Mouse (Mus musculus) liver, embryonic 16.5 days (tissue): Measurements from ENCODE around the gene 9330161L09Rik. TPM values are rescaled to one million over a fixed set of nuclear protein-coding genes. Genes with fewer than 3 reads are reported as not detected.
"Not testable (repeated sequence)": the region's sequence is repeated elsewhere in the genome, so short reads cannot be mapped to it uniquely, and the experiment has no call there.

Experiments used
- ATAC-seq: fragments of 200-750 bp; cut with Nextera tagmentation; 2 replicates; pipeline ENCODE4 v1.8.0; 2017; ENCODE audit warnings: low read depth, mild to moderate bottlenecking, moderate number of reproducible peaks, moderate library complexity
- H3K27ac ChIP-seq: fragments of 300-500 bp; sonication (generic); 2 replicates; pipeline ENCODE4 v1.5.1; 2014; ENCODE audit warnings: mild to moderate bottlenecking, low read length
- H3K27me3 ChIP-seq: fragments of 300-500 bp; sonication (generic); 2 replicates; pipeline ENCODE4 v1.6.1; 2014; ENCODE audit warnings: low read depth, low read length, mixed read lengths; ENCODE audit not compliant: control insufficient read depth, insufficient read depth
- H3K36me3 ChIP-seq: fragments of 300-500 bp; sonication (generic); 2 replicates; pipeline ENCODE4 v1.6.1; 2014; ENCODE audit warnings: mild to moderate bottlenecking; ENCODE audit not compliant: control insufficient read depth, insufficient read depth
- H3K4me1 ChIP-seq: fragments of 300-500 bp; sonication (generic); 2 replicates; pipeline ENCODE4 v1.6.1; 2014; ENCODE audit warnings: low read depth, low read length, mixed read lengths; ENCODE audit not compliant: control insufficient read depth
- H3K4me2 ChIP-seq: fragments of 300-500 bp; sonication (generic); 2 replicates; pipeline ENCODE4 v1.6.1; 2014; ENCODE audit warnings: low read depth, low read length, mixed read lengths
- H3K4me3 ChIP-seq: fragments of 300-500 bp; sonication (generic); 2 replicates; pipeline ENCODE4 v1.5.1; 2014; ENCODE audit warnings: low read depth, mild to moderate bottlenecking, low read length
- H3K9ac ChIP-seq: fragments of 300-500 bp; sonication (generic); 2 replicates; pipeline ENCODE4 v1.6.1; 2014; ENCODE audit warnings: low read depth, low read length
- H3K9me3 ChIP-seq: fragments of 300-500 bp; sonication (generic); replicated peaks from 2 replicates; pipeline ENCODE4 v1.6.1; 2016; ENCODE audit warnings: low read length; ENCODE audit not compliant: control insufficient read depth
- WGBS: fragments of 180-500 bp; shearing (Covaris S2); extraction: QIAGEN DNeasy Blood & Tissue Kit; methylation state at CpG from one replicate; pipeline ENCODE4 v1.1.7; 2014; ENCODE audit not compliant: insufficient replicate concordance; 5-methylcytosine and 5-hydroxymethylcytosine counted together
- polyA plus RNA-seq: library from polyadenylated mRNA; unstranded; fragments of >200 nt; fragmentation: Nextera tagmentation; extraction: Ambion mirVana; gene quantifications from 2 replicates; pipeline ENCODE4 v1.2.1, GENCODE M21; 2015

The 9330161L09Rik gene
- 0.11 TPM in 1 of 2 replicates, not detected in the other for polyA plus RNA-seq

DNA sequence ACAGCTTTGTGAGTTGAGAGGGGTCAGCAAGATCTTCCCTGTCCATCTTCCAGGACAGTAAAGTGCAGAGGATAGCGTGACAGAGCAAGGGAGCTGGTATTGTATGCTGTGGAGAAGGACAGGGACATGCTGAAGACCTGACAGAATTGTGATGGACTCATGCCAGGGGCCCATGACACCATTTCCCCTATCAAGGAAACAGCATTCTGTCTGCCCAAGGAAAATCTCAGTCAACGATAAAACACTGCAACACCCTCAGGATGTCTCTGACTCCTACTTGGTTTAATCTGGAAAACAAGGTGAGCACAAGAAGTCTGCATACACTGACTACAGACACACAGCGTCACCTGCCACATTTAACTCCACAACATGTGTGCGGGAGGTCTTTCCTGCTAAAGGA is at the start of gene 9330161L09Rik:
TSS of gene 9330161L09Rik (minus strand) at position 101 of the 400 bp plus-strand sequence.
- Histone ChIP-seq H3K27ac (no peak within 1 kb of the TSS), H3K4me2 (no peak within 1 kb of the TSS), H3K9ac (no peak within 1 kb of the TSS), H3K27me3 (no peaks in the 10 kb centered on the region), H3K36me3 (peaks cover 73% of the 10 kb centered on the region), H3K4me1 (no peaks in the 10 kb centered on the region), H3K4me3 (no peak within 1 kb of the TSS), H3K9me3 (no peaks in the 10 kb centered on the region)
- no peak for ATAC-seq
- 90% methylated on average over 4 of the region's 4 CpGs for WGBS

DNA sequence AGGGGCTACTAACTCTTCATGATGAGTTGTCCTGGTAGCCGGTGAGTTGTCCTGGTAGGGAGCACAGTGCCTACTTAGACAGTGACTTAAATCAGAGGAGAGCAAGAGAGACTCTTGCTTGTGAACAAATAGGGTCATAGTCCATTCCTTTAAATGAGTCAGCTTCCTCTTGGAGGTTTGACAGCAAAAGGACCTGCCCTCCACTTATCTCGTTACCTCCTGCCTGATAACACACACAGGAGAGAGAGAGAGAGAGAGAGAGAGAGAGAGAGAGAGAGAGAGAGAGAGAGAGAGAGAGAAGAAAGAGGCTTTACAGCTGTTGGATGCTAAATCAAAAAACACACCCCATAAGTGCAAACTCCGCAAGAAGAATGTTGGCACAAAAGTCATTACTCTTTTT is 49.5 kb upstream of the 9330161L09Rik start, which contains the start of gene Ifi27l2b:
TSS of gene Ifi27l2b (minus strand) at position 84 of the 400 bp plus-strand sequence.
- no peaks in the 10 kb centered on the region for H3K4me1 ChIP-seq
- no peaks in the 10 kb centered on the region for H3K36me3 ChIP-seq
- no peaks in the 10 kb centered on the region for H3K27me3 ChIP-seq
- no peaks in the 10 kb centered on the region for H3K9me3 ChIP-seq
- no peak within 1 kb of the TSS for H3K4me3 ChIP-seq
- H3K9ac ChIP-seq: no peak within 1 kb of the TSS
- no peak within 1 kb of the TSS for H3K4me2 ChIP-seq
- 39% methylated on average over 3 of the region's 3 CpGs for WGBS
- no peak within 1 kb of the TSS for H3K27ac ChIP-seq
- ATAC-seq: no peak

- not testable (repeated sequence) for H3K27me3 ChIP-seq, H3K4me1 ChIP-seq, H3K9ac ChIP-seq, H3K4me3 ChIP-seq, H3K9me3 ChIP-seq, ATAC-seq, H3K4me2 ChIP-seq, H3K27ac ChIP-seq, H3K36me3 ChIP-seq
- WGBS: no CpG with 5 or more reads among the region's 1 CpGs
Observed at GRCm38 (mm10) chr12:103456727-103457126, 49.1 kb upstream of the 9330161L09Rik start.

GRCm38 (mm10) chr12:103453361-103453760 is 45.7 kb upstream of the 9330161L09Rik start:
- Histone ChIP-seq H3K36me3 (no peaks in the 10 kb centered on the region), H3K9me3 (no peaks in the 10 kb centered on the region), H3K27me3 (no peaks in the 10 kb centered on the region), H3K4me3 (no peak overlapping the region), H3K9ac (no peak overlapping the region), H3K27ac (no peak overlapping the region), H3K4me1 (no peaks in the 10 kb centered on the region), H3K4me2 (no peak overlapping the region)
- no peak for ATAC-seq

DNA sequence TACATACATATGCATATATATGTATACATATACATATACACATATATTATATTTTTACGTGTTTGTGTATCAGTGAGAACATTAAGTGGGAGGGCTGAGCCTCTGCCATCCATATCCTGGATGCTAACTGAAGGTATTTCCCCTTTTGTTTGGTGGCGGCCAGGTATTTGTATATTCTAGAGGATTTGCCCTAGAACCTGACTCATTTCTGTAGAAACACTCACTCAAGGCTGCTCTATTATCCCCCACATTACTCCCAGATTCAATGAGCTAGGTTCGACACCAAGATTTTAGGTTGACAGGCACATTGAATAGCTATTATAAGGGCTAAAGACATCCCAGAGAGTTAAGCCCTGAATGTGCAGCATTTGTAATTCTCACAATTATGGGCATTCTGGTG is 37.4 kb upstream of the 9330161L09Rik start:
- no peak overlapping the region for H3K9ac ChIP-seq
- no peaks in the 10 kb centered on the region for H3K9me3 ChIP-seq
- no peak overlapping the region for H3K4me3 ChIP-seq
- H3K4me2 ChIP-seq: no peak overlapping the region
- no peaks in the 10 kb centered on the region for H3K36me3 ChIP-seq
- H3K27ac ChIP-seq: no peak overlapping the region
- 64% methylated on average over 3 of the region's 3 CpGs for WGBS
- H3K4me1 ChIP-seq: no peaks in the 10 kb centered on the region
- ATAC-seq: no peak
- no peaks in the 10 kb centered on the region for H3K27me3 ChIP-seq

DNA sequence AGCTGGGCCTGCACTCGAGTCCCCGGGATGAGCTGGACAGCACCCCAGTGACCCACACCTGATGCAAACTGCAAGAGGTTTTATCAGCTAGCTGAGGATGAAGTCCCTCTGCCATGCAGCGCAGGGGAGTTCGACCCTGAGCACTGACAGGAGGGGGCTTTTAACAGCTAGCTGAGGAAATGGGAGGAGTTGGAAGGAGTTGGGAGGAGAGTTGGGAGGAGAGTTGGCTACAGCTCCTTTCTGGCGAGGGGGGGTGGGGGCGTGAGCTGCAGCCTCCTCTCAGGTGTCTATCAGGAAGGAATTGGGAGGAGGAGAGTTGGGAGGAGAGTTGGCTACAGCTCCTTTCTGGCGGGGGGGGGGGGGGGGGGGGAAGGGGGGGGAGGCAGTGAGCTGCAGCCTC is 36.6 kb upstream of the 9330161L09Rik start:
- not testable (repeated sequence) for H3K4me3 ChIP-seq, H3K27me3 ChIP-seq, H3K9me3 ChIP-seq, H3K27ac ChIP-seq, H3K4me2 ChIP-seq, H3K9ac ChIP-seq, ATAC-seq, H3K36me3 ChIP-seq, H3K4me1 ChIP-seq
- WGBS: 34% methylated on average over 6 of the region's 7 CpGs

DNA sequence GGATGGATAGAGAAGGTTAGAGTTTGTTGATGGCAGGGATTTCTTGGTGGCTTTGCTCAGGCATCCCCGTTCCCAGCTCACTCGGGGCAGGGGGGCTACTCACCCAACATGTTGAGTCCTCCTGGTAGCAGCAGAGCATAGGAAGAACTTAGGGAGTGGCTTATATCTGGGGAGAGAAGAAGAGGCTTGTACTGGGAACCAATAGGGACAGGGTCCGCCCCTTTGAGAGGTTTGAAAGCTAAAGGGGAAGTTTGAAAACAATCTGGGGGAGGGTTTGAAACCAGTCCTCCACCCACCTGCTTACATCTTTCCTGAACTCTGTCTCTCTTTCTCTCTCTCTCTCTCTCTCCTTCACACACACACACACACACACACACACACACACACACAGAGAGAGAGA is 35.9 kb upstream of the 9330161L09Rik start, which contains the start of gene Ifi27l2a:
TSS of gene Ifi27l2a (minus strand) at position 157 of the 400 bp plus-strand sequence.
- Histone ChIP-seq H3K4me1 (no peaks in the 10 kb centered on the region), H3K36me3 (no peaks in the 10 kb centered on the region), H3K9me3 (no peaks in the 10 kb centered on the region), H3K27ac (no peak within 1 kb of the TSS), H3K4me2 (no peak within 1 kb of the TSS), H3K27me3 (no peaks in the 10 kb centered on the region), H3K4me3 (no peak within 1 kb of the TSS), H3K9ac (no peak within 1 kb of the TSS)
- ATAC-seq: peak; percentile 13; the same call in 1 of the 2 replicates
- 47% methylated on average over 3 of the region's 3 CpGs for WGBS

DNA sequence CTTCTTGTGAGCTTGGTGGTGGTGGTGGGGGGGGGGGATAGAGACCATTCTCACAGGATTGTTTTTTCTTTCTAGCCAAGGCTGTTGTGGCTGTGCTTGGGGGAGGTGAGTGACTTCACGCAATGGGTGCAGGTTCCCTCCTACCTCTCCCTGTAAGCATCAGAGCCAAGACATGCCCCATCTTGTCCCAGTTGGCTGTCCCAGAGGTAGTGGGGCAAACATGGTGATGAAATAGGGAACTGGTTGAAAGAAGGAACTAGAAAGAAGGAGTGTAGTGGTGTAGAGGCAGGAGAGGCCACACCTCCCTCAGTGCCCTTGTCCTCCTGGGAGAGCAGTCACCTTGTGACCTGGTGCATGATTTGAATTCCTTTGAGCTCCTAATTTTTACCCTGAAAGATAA is 30.0 kb upstream of the 9330161L09Rik start:
- Histone ChIP-seq H3K4me2 (no peak overlapping the region), H3K4me1 (no peaks in the 10 kb centered on the region), H3K27ac (no peak overlapping the region), H3K9ac (no peak overlapping the region), H3K4me3 (no peak overlapping the region), H3K36me3 (no peaks in the 10 kb centered on the region), H3K9me3 (no peaks in the 10 kb centered on the region), H3K27me3 (no peaks in the 10 kb centered on the region)
- WGBS: 79% methylated on average over 1 of the region's 1 CpGs
- no peak for ATAC-seq

- Histone ChIP-seq H3K27ac (no peak overlapping the region), H3K9me3 (no peaks in the 10 kb centered on the region)
- ATAC-seq: no peak
Observed at GRCm38 (mm10) chr12:103434861-103435260, 27.2 kb upstream of the 9330161L09Rik start.

More at GRCm38 (mm10) chr12:103434861-103435260, 27.2 kb upstream of the 9330161L09Rik start:
- H3K27me3 ChIP-seq: no peaks in the 10 kb centered on the region
- H3K4me1 ChIP-seq: no peaks in the 10 kb centered on the region
- H3K4me3 ChIP-seq: no peak overlapping the region
- no peaks in the 10 kb centered on the region for H3K36me3 ChIP-seq
- H3K9ac ChIP-seq: no peak overlapping the region
- no peak overlapping the region for H3K4me2 ChIP-seq
